Mouse (Mus musculus) embryonic facial prominence, embryonic 11.5 days (tissue): Measurements from ENCODE around the gene Hoxd8. TPM values are rescaled to one million over a fixed set of nuclear protein-coding genes. Genes with fewer than 3 reads are reported as not detected.

ENCODE experiments used
- ATAC-seq: fragments of 200-750 bp; cut with Nextera tagmentation; replicated peaks from 2 replicates; pipeline ENCODE4 v1.8.0; 2017; ENCODE audit warnings: low read depth; ENCODE audit not compliant: insufficient number of reproducible peaks, low FRiP score, low TSS enrichment
- DNase-seq: peaks from one replicate; pipeline ENCODE4 v3.0.0-alpha.2; 2015; ENCODE audit warnings: low spot score
- H3K27ac ChIP-seq: fragments of 300-500 bp; sonication (generic); replicated peaks from 2 replicates; pipeline ENCODE4 v1.5.1; 2014; ENCODE audit warnings: mild to moderate bottlenecking, low read depth, low read length, control low read depth
- H3K27me3 ChIP-seq: fragments of 300-500 bp; sonication (generic); 2 replicates; pipeline ENCODE4 v1.6.1; 2014; ENCODE audit warnings: mild to moderate bottlenecking, low read length, moderate library complexity, mixed read lengths; ENCODE audit not compliant: control insufficient read depth, insufficient read depth
- H3K36me3 ChIP-seq: fragments of 300-500 bp; sonication (generic); replicated peaks from 2 replicates; pipeline ENCODE4 v1.6.1; 2014; ENCODE audit warnings: low read depth, mild to moderate bottlenecking, low read length, moderate library complexity, mixed read lengths; ENCODE audit not compliant: control insufficient read depth, insufficient read depth
- H3K4me1 ChIP-seq: fragments of 300-500 bp; sonication (generic); 2 replicates; pipeline ENCODE4 v1.6.1; 2014; ENCODE audit warnings: low read length, mixed read lengths; ENCODE audit not compliant: control insufficient read depth, insufficient read depth
- H3K4me2 ChIP-seq: fragments of 300-500 bp; sonication (generic); 2 replicates; pipeline ENCODE4 v1.6.1; 2014; ENCODE audit warnings: low read depth, mild to moderate bottlenecking, control low read depth, low read length, moderate library complexity
- H3K4me3 ChIP-seq: fragments of 300-500 bp; sonication (generic); 2 replicates; pipeline ENCODE4 v1.5.1; 2014; ENCODE audit warnings: low read depth, low read length, control low read depth
- H3K9ac ChIP-seq: fragments of 300-500 bp; sonication (generic); replicated peaks from 2 replicates; pipeline ENCODE4 v1.6.1; 2014; ENCODE audit warnings: mild to moderate bottlenecking, control low read depth, low read length
- H3K9me3 ChIP-seq: fragments of 300-500 bp; sonication (generic); replicated peaks from 2 replicates; pipeline ENCODE4 v1.6.1; 2016; ENCODE audit warnings: mild to moderate bottlenecking, low read length, inconsistent platforms, mixed read lengths; ENCODE audit not compliant: control insufficient read depth
- WGBS: fragments of 180-500 bp; shearing (Covaris S2); extraction: QIAGEN DNeasy Blood & Tissue Kit; methylation state at CpG from one replicate; pipeline ENCODE4 v1.1.7; 2014; 5-methylcytosine and 5-hydroxymethylcytosine counted together
- polyA plus RNA-seq: library from polyadenylated mRNA; unstranded; fragments of >200 nt; fragmentation: Nextera tagmentation; extraction: Ambion mirVana; gene quantifications from 2 replicates; pipeline ENCODE4 v1.2.1, GENCODE M21; 2014

Gene Hoxd8
- polyA plus RNA-seq, 1 experiment from 2014 or later: 0.18 TPM

DNA sequence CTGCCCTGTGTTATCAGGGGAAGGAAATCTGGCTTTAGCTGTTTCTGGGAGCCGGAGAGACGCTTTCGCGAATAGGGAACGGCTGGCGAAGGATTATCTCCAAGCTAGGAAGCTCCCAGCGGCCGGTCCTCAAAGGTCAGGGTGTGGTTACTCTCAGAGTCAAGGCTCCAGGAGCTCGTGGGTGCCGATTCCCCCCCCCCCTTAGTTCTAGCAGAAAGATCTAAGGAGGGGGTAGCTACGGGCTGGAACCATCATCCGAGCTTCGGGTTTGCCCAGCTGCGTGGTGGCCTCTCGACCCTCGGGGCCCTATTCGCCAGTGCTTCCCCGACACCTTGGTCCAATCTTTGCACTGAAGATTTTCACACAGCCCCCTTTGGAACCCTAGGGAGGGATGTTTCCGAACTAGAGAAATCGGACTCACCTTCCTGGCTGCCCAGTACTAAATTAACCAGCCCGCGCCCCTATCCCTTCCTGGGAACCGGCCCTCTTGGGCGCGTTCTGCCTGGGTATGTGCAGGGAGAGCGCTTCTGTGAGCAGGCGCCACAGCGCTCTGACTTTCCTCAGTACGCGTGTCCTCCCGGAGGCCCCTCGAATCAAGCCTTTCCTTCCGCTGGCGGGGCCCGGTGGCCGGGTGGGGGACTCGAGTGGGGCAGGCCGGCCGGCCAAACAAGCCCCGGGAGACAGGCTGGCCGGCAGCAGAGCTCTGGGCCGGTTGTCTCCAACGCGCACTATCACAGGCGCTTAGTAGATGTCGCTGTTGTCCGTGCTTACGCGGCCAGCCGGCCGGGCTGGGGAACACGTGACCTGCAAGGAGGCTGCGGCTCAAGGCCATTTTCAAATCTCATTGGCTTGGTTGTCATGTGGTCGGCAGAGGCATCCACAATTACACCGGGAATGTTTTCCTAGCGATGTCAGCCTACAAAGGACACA, 13.1 kb upstream of the Hoxd8 start, which contains the start of gene Hoxd10:
Gene Hoxd10, plus strand, starts transcription at position 903 of the 930 bp plus-strand sequence.
- Histone ChIP-seq H3K4me1 (no peaks in the 10 kb centered on the region), H3K4me2 (no peak within 1 kb of the TSS), H3K9ac (no peak within 1 kb of the TSS), H3K27me3 (peaks cover 85% of the 10 kb centered on the region), H3K27ac (no peak within 1 kb of the TSS), H3K4me3 (no peak within 1 kb of the TSS), H3K9me3 (no peaks in the 10 kb centered on the region), H3K36me3 (no peaks in the 10 kb centered on the region)
- ATAC-seq (0 out of 2 replicates have a peak, but pooled peaks have one; percentile 52), DNase-seq (peak; percentile 82)
- WGBS: under 1% methylated on average over 56 of the region's 56 CpGs

GRCm38 (mm10) chr2:74691995-74692807, 12.2 kb upstream of the Hoxd8 start:
- Histone ChIP-seq H3K9ac (no peak overlapping the region), H3K4me3 (no peak overlapping the region), H3K36me3 (no peaks in the 10 kb centered on the region), H3K27ac (no peak overlapping the region), H3K4me2 (no peak overlapping the region), H3K9me3 (no peaks in the 10 kb centered on the region), H3K27me3 (peaks cover 84% of the 10 kb centered on the region), H3K4me1 (no peaks in the 10 kb centered on the region)
- WGBS: 3% methylated on average over 35 of the region's 35 CpGs
- DNase-seq (no peak), ATAC-seq (no peak)

DNA sequence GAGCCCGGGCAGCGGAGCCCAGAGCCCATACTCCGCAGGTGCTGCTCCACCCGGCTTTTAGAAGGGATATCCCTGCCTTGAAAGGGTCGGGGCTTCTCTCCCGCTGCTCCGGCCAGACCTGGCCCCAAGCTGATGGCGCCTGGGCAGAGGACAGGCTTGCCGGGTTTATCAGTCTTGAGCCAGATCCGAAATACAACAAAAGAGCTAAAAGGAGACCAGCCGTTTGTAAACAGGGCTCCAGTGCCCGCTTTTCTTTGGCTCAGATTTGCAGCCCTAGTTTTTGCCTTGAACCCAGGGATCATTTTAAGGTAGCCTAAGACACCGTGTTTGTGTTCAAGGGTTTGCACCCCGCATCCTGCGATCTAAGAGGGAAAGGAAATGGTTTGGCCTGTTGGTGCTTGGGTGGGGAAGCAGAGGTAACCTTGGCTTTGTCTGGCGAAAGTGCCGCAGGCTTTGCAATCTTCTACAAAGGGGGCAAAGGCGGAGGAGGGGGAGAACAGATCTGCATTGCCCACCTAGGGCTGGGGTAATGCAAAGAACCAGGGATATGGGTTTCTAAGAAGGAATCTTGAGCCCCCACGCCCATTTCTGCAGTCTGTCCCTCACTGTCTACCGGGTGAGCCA, 11.5 kb upstream of the Hoxd8 start:
- H3K9me3 ChIP-seq: no peaks in the 10 kb centered on the region
- H3K27me3 ChIP-seq: peaks cover 84% of the 10 kb centered on the region
- no peak overlapping the region for H3K4me2 ChIP-seq
- H3K27ac ChIP-seq: no peak overlapping the region
- H3K4me1 ChIP-seq: no peaks in the 10 kb centered on the region
- no peak overlapping the region for H3K9ac ChIP-seq
- no peaks in the 10 kb centered on the region for H3K36me3 ChIP-seq
- no peak overlapping the region for H3K4me3 ChIP-seq
- ATAC-seq (no peak), DNase-seq (no peak)
- WGBS: 2% methylated on average over 20 of the region's 20 CpGs

- Histone ChIP-seq H3K9ac (no peak overlapping the region), H3K4me1 (no peaks in the 10 kb centered on the region; the same call in 1 of the 2 replicates), H3K36me3 (no peaks in the 10 kb centered on the region), H3K4me2 (no peak overlapping the region), H3K27me3 (peaks cover 86% of the 10 kb centered on the region), H3K27ac (no peak overlapping the region), H3K9me3 (no peaks in the 10 kb centered on the region), H3K4me3 (no peak overlapping the region)
- WGBS: 4% methylated on average over 4 of the region's 4 CpGs
- DNase-seq (no peak), ATAC-seq (no peak)
Measured at GRCm38 (mm10) chr2:74693432-74693827, 11.0 kb upstream of the Hoxd8 start.

GRCm38 (mm10) chr2:74694066-74694465, 10.3 kb upstream of the Hoxd8 start:
- no peak overlapping the region for H3K4me2 ChIP-seq
- H3K9ac ChIP-seq: no peak overlapping the region
- H3K27me3 ChIP-seq: peaks cover 85% of the 10 kb centered on the region
- peak; percentile 68 for DNase-seq
- no peaks in the 10 kb centered on the region for H3K9me3 ChIP-seq
- no peaks in the 10 kb centered on the region; the same call in 1 of the 2 replicates for H3K4me1 ChIP-seq
- no peak overlapping the region for H3K27ac ChIP-seq
- H3K36me3 ChIP-seq: no peaks in the 10 kb centered on the region
- WGBS: under 1% methylated on average over 16 of the region's 16 CpGs
- ATAC-seq: no peak
- no peak overlapping the region for H3K4me3 ChIP-seq

DNA sequence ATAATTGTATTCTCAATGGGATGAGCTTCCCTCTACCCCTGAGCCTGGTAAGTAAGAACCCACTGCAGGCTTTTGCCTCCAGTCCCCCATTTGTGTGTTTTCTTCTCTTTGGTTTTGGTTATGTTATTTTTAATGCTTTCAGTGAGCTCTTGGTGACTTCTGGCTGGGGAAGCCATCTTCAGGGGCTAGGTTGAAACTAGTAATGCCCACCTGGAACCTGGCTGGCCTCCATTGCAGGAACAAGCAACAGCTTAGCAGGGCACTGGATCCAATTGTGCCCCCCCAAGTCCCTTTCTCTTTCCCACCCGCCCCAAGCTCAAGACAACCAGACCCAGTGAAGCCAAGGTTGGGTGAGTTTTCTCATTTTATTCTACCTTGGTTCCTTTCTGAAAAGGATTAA, 9.0 kb upstream of the Hoxd8 start:
- H3K4me3 ChIP-seq: no peak overlapping the region
- H3K9ac ChIP-seq: no peak overlapping the region
- ATAC-seq: no peak
- H3K4me2 ChIP-seq: no peak overlapping the region
- 5% methylated on average over 1 of the region's 1 CpGs for WGBS
- no peaks in the 10 kb centered on the region; the same call in 1 of the 2 replicates for H3K4me1 ChIP-seq
- H3K27me3 ChIP-seq: peaks cover 89% of the 10 kb centered on the region
- no peaks in the 10 kb centered on the region for H3K9me3 ChIP-seq
- no peak overlapping the region for H3K27ac ChIP-seq
- no peaks in the 10 kb centered on the region for H3K36me3 ChIP-seq
- DNase-seq: no peak

DNA sequence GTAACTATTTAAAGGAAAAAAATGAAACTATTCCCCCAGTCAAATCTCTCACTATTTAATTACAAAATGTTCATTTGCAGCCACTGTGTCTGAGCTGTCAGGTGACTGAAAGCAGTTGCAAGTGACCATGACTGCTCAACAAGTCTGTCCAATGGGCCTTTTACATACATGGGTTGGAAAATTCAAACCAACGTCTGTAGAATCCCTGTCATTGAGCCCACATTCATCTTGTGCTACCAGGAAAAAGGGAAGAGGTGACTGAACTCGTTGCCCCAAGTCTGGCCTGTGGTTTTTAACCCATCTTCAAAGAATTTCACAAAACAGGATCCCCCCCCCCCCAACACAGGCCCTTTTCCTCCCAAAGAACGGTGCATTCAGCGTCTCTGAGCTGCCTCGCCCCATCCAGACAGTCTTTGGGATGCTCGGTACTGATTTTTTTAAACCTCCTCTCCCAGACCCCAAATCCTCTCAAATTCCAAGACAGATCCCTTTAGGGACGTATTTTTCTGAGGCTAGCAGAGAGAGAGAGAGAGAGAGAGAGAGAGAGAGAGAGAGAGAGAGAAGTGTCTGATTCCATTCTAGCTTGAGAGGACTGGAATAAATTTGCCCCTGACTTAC, 8.5 kb upstream of the Hoxd8 start:
- 2% methylated on average over 7 of the region's 7 CpGs for WGBS
- Histone ChIP-seq H3K27me3 (peaks cover 93% of the 10 kb centered on the region), H3K4me2 (no peak overlapping the region), H3K9me3 (no peaks in the 10 kb centered on the region), H3K4me3 (no peak overlapping the region), H3K27ac (no peak overlapping the region), H3K9ac (no peak overlapping the region), H3K36me3 (no peaks in the 10 kb centered on the region), H3K4me1 (no peaks in the 10 kb centered on the region; the same call in 1 of the 2 replicates)
- no peak for ATAC-seq
- DNase-seq: no peak
